Mouse (Mus musculus): ENCODE measurements around the gene Taf3. TPM values are rescaled to one million over a fixed set of nuclear protein-coding genes. Genes with fewer than 3 reads are reported as not detected.

Gene Taf3
- polyA plus RNA-seq, 1 experiment from 2014 or later, result 8.0 TPM

- 26% methylated on average over 6 of the region's 6 CpGs for WGBS (ENCODE audit: insufficient replicate concordance)
- H3K27ac ChIP-seq, result no peak overlapping the region
Observed at GRCm38 (mm10) chr2:9985979-9986447, 62.4 kb downstream of the Taf3 start.

GRCm38 (mm10) chr2:9982446-9982845 lies 66.0 kb downstream of the Taf3 start:
- DNase-seq, result no peak
- Histone ChIP-seq H3K4me2 (no peak overlapping the region), H3K9me3 (replicated peaks) (no peaks in the 10 kb centered on the region), H3K9ac (no peak overlapping the region), H3K27me3 (no peaks in the 10 kb centered on the region), H3K4me1 (replicated peaks) (peaks cover 10% of the 10 kb centered on the region), H3K4me3 (replicated peaks) (no peak overlapping the region), H3K36me3 (no peaks in the 10 kb centered on the region), H3K27ac (no peak overlapping the region)
- ATAC-seq (ENCODE audit: low read depth), result no peak
- WGBS (ENCODE audit: insufficient replicate concordance), result 54% methylated on average over 5 of the region's 5 CpGs

More at GRCm38 (mm10) chr2:9985979-9986447, 62.4 kb downstream of the Taf3 start:
- Histone ChIP-seq H3K9me3 (replicated peaks) (no peaks in the 10 kb centered on the region), H3K27me3 (no peaks in the 10 kb centered on the region), H3K9ac (no peak overlapping the region), H3K4me1 (replicated peaks) (peaks cover 10% of the 10 kb centered on the region), H3K36me3 (no peaks in the 10 kb centered on the region), H3K4me3 (replicated peaks) (no peak overlapping the region), H3K4me2 (0 out of 2 replicates have a peak overlapping the region, but pooled peaks have one; percentile 8)
- ATAC-seq (ENCODE audit: low read depth), result peak; percentile 58; the same call in 1 of the 2 replicates
- no peak for DNase-seq

- Histone ChIP-seq H3K4me2 (no peak overlapping the region), H3K27ac (no peak overlapping the region), H3K4me3 (replicated peaks) (no peak overlapping the region), H3K9ac (no peak overlapping the region), H3K36me3 (no peaks in the 10 kb centered on the region), H3K27me3 (no peaks in the 10 kb centered on the region), H3K9me3 (replicated peaks) (no peaks in the 10 kb centered on the region), H3K4me1 (replicated peaks) (peaks cover 15% of the 10 kb centered on the region)
- ATAC-seq (ENCODE audit: low read depth) (no peak), DNase-seq (no peak)
- WGBS (ENCODE audit: insufficient replicate concordance), result 33% methylated on average over 3 of the region's 3 CpGs
Observed at GRCm38 (mm10) chr2:9971927-9972326, 76.5 kb downstream of the Taf3 start.

DNA sequence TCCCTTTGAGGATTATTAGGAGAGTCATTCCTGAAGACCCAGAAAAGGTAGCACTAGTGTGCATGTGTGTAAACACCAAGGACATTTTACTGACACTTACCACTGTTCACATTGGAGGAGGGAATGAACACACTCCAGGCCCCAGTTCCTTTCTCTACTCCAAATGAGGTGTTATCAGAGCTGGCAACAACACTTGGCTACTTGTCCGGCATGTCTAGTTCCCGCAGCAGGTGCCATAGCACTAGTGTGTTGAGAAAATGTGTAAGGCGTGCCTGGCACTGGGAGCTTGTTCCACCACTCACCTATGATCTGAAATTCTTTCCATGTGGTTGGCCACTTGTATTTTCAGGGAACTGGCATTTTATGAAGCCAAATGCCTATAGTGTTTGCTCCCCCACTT lies 77.8 kb downstream of the Taf3 start:
- no peak for DNase-seq
- Histone ChIP-seq H3K4me1 (replicated peaks) (peaks cover 15% of the 10 kb centered on the region), H3K4me2 (no peak overlapping the region), H3K27me3 (no peaks in the 10 kb centered on the region), H3K9me3 (replicated peaks) (no peaks in the 10 kb centered on the region), H3K9ac (no peak overlapping the region), H3K36me3 (no peaks in the 10 kb centered on the region), H3K4me3 (replicated peaks) (no peak overlapping the region), H3K27ac (no peak overlapping the region)
- no peak for ATAC-seq (ENCODE audit: low read depth)
- 81% methylated on average over 3 of the region's 3 CpGs for WGBS (ENCODE audit: insufficient replicate concordance)

DNA sequence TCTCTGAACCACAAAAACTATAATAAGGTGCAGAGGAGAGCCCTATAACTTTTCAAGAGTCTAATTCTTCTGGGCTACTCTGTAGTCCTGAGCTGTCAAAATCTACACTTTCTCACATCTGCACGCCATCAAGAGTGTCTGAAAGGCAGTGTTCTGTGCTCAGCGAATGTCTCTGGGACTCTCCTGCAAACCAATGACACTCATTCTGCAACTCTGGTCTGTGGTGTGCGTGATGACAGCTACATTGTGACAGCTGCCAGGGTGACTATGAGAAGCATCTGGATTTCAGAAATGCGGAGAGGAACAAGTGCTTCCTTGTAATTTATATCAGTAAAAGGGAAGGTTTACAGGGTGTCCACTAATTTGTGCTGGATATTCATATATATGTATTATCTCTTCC lies 78.2 kb downstream of the Taf3 start:
- DNase-seq, result no peak
- 64% methylated on average over 4 of the region's 4 CpGs for WGBS (ENCODE audit: insufficient replicate concordance)
- Histone ChIP-seq H3K36me3 (no peaks in the 10 kb centered on the region), H3K27ac (no peak overlapping the region), H3K4me3 (replicated peaks) (no peak overlapping the region), H3K9me3 (replicated peaks) (no peaks in the 10 kb centered on the region), H3K4me1 (replicated peaks) (peaks cover 15% of the 10 kb centered on the region), H3K4me2 (no peak overlapping the region), H3K27me3 (no peaks in the 10 kb centered on the region), H3K9ac (no peak overlapping the region)
- no peak for ATAC-seq (ENCODE audit: low read depth)

GRCm38 (mm10) chr2:9969734-9970133 lies 78.7 kb downstream of the Taf3 start:
- Histone ChIP-seq H3K4me3 (replicated peaks) (no peak overlapping the region), H3K4me1 (replicated peaks) (peaks cover 15% of the 10 kb centered on the region), H3K9me3 (replicated peaks) (no peaks in the 10 kb centered on the region), H3K9ac (no peak overlapping the region), H3K4me2 (no peak overlapping the region), H3K27me3 (no peaks in the 10 kb centered on the region), H3K27ac (no peak overlapping the region), H3K36me3 (no peaks in the 10 kb centered on the region)
- DNase-seq (no peak), ATAC-seq (ENCODE audit: low read depth) (no peak)
- WGBS (ENCODE audit: insufficient replicate concordance), result 57% methylated on average over 5 of the region's 5 CpGs

DNA sequence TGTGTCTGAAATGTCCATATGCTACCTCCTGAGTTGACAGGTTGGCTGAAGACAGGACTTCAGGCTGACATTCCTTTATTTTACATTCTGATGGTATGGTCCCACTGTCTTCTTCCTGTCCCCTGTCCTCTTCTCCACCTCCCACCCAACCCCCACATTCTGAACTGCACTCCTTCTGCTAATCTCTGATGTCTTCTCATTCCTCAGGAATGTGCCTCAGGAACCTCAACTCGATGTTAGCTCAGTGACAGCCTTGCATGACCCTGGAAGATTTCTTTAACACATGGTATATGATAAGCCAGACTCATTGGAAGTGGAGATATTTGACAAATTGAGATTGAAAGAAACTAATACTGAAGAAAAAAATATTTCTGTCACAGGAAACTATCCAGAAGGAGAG lies 81.8 kb downstream of the Taf3 start:
- Histone ChIP-seq H3K27ac (no peak overlapping the region), H3K9me3 (replicated peaks) (no peaks in the 10 kb centered on the region), H3K27me3 (no peaks in the 10 kb centered on the region), H3K9ac (no peak overlapping the region), H3K4me2 (no peak overlapping the region), H3K4me1 (replicated peaks) (peaks cover 15% of the 10 kb centered on the region), H3K4me3 (replicated peaks) (no peak overlapping the region), H3K36me3 (no peaks in the 10 kb centered on the region)
- 25% methylated on average over 1 of the region's 1 CpGs for WGBS (ENCODE audit: insufficient replicate concordance)
- DNase-seq (no peak), ATAC-seq (ENCODE audit: low read depth) (no peak)

- Histone ChIP-seq H3K4me3 (replicated peaks) (no peak overlapping the region), H3K36me3 (no peaks in the 10 kb centered on the region), H3K4me2 (no peak overlapping the region), H3K9me3 (replicated peaks) (no peaks in the 10 kb centered on the region), H3K27ac (no peak overlapping the region), H3K4me1 (replicated peaks) (peaks cover 10% of the 10 kb centered on the region), H3K27me3 (no peaks in the 10 kb centered on the region), H3K9ac (no peak overlapping the region)
- ATAC-seq (ENCODE audit: low read depth) (no peak), DNase-seq (no peak)
- 41% methylated on average over 1 of the region's 1 CpGs for WGBS (ENCODE audit: insufficient replicate concordance)
Observed at GRCm38 (mm10) chr2:9965608-9966007, 82.8 kb downstream of the Taf3 start.

DNA sequence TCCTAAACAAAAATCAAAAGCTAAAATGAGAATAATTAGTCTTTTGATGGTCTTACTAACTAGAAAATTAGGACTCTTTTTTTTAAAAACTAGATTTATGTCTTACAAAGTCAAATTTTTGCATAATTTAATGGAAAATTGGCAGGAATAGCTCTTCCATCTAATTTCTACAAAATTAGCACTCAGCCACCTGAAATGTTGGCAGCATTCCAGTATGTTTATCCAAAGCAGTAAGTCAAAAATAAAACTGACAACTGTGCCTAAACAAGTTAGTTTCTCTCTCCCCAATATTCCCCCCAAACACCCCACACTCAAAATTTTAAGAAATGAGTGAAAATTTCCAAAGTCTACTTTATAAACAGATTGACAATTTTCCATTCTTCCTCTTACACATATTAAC lies 85.5 kb downstream of the Taf3 start:
- Histone ChIP-seq H3K9me3 (replicated peaks) (no peaks in the 10 kb centered on the region), H3K9ac (no peak overlapping the region), H3K27ac (no peak overlapping the region), H3K27me3 (no peaks in the 10 kb centered on the region), H3K4me3 (replicated peaks) (no peak overlapping the region), H3K4me1 (replicated peaks) (peaks cover 10% of the 10 kb centered on the region), H3K4me2 (no peak overlapping the region), H3K36me3 (no peaks in the 10 kb centered on the region)
- DNase-seq, result no peak
- ATAC-seq (ENCODE audit: low read depth), result no peak

GRCm38 (mm10) chr2:9961708-9962107 lies 86.7 kb downstream of the Taf3 start:
- ATAC-seq (ENCODE audit: low read depth) (no peak), DNase-seq (no peak)
- Histone ChIP-seq H3K9me3 (replicated peaks) (no peaks in the 10 kb centered on the region), H3K27me3 (no peaks in the 10 kb centered on the region), H3K4me1 (replicated peaks) (peaks cover 19% of the 10 kb centered on the region), H3K27ac (no peak overlapping the region), H3K4me3 (replicated peaks) (no peak overlapping the region), H3K9ac (no peak overlapping the region), H3K36me3 (no peaks in the 10 kb centered on the region), H3K4me2 (no peak overlapping the region)
- WGBS (ENCODE audit: insufficient replicate concordance), result 40% methylated on average over 3 of the region's 3 CpGs

DNA sequence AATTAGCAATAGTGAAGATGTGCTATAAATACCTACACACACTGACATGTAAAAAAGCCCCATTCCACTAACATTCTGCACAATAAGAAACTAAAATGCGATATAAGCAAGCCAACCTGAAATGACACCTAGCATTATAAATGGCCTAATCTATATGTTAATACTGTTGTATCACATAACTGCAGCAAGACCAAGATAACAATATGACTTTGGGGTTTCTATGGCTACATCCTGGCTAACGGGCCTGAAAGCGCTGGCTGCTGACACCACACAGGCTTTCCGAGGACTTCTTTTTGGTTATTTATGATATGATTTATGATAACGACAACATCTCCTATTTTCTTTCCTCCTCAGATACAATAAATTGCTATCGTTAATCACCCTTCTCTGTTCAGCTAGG lies 90.4 kb downstream of the Taf3 start:
- ATAC-seq (ENCODE audit: low read depth) (no peak), DNase-seq (no peak)
- Histone ChIP-seq H3K27ac (no peak overlapping the region), H3K4me1 (replicated peaks) (peaks cover 32% of the 10 kb centered on the region), H3K4me3 (replicated peaks) (no peak overlapping the region), H3K9ac (no peak overlapping the region), H3K27me3 (no peaks in the 10 kb centered on the region), H3K9me3 (replicated peaks) (no peaks in the 10 kb centered on the region), H3K4me2 (no peak overlapping the region), H3K36me3 (no peaks in the 10 kb centered on the region)
- 70% methylated on average over 6 of the region's 6 CpGs for WGBS (ENCODE audit: insufficient replicate concordance)

DNA sequence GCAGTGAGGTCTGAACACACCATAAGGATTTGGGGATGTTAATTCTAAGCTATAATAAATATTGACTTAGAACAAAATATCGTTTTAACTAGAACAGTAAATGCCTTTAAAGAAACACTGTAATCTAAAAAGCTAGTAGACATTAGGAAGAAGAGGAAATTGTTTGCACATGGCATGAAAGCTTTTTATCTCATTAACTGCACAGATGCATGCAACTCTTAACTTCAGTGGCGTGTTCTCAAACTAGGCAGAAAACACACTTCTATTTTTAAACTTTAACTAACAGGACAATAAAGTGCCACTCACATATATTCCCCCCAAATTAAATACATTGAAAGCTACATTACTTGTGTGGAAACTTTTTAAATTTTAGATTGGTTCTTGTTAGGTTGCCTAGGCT lies 91.8 kb downstream of the Taf3 start:
- H3K27ac ChIP-seq, result no peak overlapping the region
- WGBS (ENCODE audit: insufficient replicate concordance), result 54% methylated on average over 2 of the region's 2 CpGs
- DNase-seq, result no peak

More for the DNA sequence above, 91.8 kb downstream of the Taf3 start:
- no peaks in the 10 kb centered on the region for H3K36me3 ChIP-seq
- H3K4me1 ChIP-seq (replicated peaks), result peaks cover 25% of the 10 kb centered on the region
- H3K9ac ChIP-seq, result no peak overlapping the region
- H3K4me2 ChIP-seq, result no peak overlapping the region
- no peaks in the 10 kb centered on the region for H3K27me3 ChIP-seq
- H3K4me3 ChIP-seq (replicated peaks), result no peak overlapping the region
- ATAC-seq (ENCODE audit: low read depth), result no peak
- no peaks in the 10 kb centered on the region for H3K9me3 ChIP-seq (replicated peaks)
